Mouse (Mus musculus): ENCODE results near the gene Tmem135.

DNA sequence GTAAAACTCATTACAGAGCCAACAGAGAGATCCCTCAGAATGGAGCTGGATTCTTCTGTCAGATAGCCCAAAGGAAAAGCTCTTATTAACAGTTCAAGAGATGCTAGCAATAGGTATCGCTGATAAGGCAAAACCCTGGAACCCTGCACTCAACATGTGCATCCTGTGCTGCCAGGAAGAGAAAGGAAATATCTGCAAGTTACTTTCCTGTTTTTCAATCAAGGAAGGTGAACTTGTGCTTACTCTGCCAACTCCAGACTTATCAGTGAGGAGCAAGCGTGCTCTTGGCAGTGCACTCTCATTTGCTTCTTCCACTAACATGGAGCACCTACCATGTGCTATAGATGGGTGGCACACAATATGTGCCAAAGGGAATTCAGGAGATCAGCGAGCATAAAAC is 288.4 kb downstream of the Tmem135 start:
- TF ChIP-seq CTCF (IDR thresholded peaks at IDR 0.05; ENCODE audit: extremely low read depth, insufficient read length, insufficient replicate concordance, low read depth, low read length): no peak
- no peak for TF ChIP-seq POLR2A (IDR thresholded peaks at IDR 0.05; ENCODE audit: low read depth, low read length)

Measured in small intestine, adult 2 months (tissue).